Mouse (Mus musculus) stomach, postnatal 0 days (tissue): ENCODE measurements around the gene Fkbp5. TPM values are rescaled to one million over a fixed set of nuclear protein-coding genes. Genes with fewer than 3 reads are reported as not detected.
"Not testable (repeated sequence)": the region's sequence is repeated elsewhere in the genome, so short reads cannot be mapped to it uniquely, and the experiment has no call there.

ENCODE experiments used
- ATAC-seq: fragments of 200-750 bp; cut with Nextera tagmentation; 2 replicates; pipeline ENCODE4 v1.8.0; 2017; ENCODE audit not compliant: low FRiP score, low TSS enrichment
- DNase-seq: peaks from one replicate; pipeline ENCODE4 v3.0.0-alpha.2; 2016; ENCODE audit warnings: low spot score
- H3K27ac ChIP-seq: fragments of 300-500 bp; sonication (generic); replicated peaks from 2 replicates; pipeline ENCODE4 v1.5.1; 2014; ENCODE audit warnings: mild to moderate bottlenecking, control low read depth
- H3K27me3 ChIP-seq: fragments of 300-500 bp; sonication (generic); 2 replicates; pipeline ENCODE4 v1.6.1; 2014; ENCODE audit warnings: low read length; ENCODE audit not compliant: control insufficient read depth, insufficient read depth
- H3K36me3 ChIP-seq: fragments of 300-500 bp; sonication (generic); 2 replicates; pipeline ENCODE4 v1.6.1; 2014; ENCODE audit warnings: low read length, mixed read lengths; ENCODE audit not compliant: control insufficient read depth, insufficient read depth
- H3K4me1 ChIP-seq: fragments of 300-500 bp; sonication (generic); replicated peaks from 2 replicates; pipeline ENCODE4 v1.6.1; 2014; ENCODE audit warnings: antibody characterized with exemption; ENCODE audit not compliant: control insufficient read depth, insufficient read depth
- H3K4me2 ChIP-seq: fragments of 300-500 bp; sonication (generic); replicated peaks from 2 replicates; pipeline ENCODE4 v1.6.1; 2014; ENCODE audit warnings: low read depth, mild to moderate bottlenecking, control low read depth, moderate library complexity
- H3K4me3 ChIP-seq: fragments of 300-500 bp; sonication (generic); 2 replicates; pipeline ENCODE4 v1.5.1; 2014; ENCODE audit warnings: low read depth, low read length, control low read depth
- H3K9ac ChIP-seq: fragments of 300-500 bp; sonication (generic); 2 replicates; pipeline ENCODE4 v1.6.1; 2014; ENCODE audit warnings: mild to moderate bottlenecking, low read length, control low read depth, mixed read lengths
- H3K9me3 ChIP-seq: fragments of 300-500 bp; sonication (generic); 2 replicates; pipeline ENCODE4 v1.6.1; 2016; ENCODE audit warnings: low read length; ENCODE audit not compliant: control insufficient read depth
- CTCF ChIP-seq: IDR thresholded peaks from 2 replicates; pipeline ENCODE4 v1.5.1; 2016; ENCODE audit warnings: antibody characterized with exemption, low read depth, mild to moderate bottlenecking, moderate library complexity
- EP300 ChIP-seq: optimal IDR thresholded peaks from 2 replicates; pipeline ENCODE3; 2016; ENCODE audit warnings: antibody characterized with exemption
- WGBS: fragments of 180-500 bp; shearing (Covaris S2); extraction: QIAGEN DNeasy Blood & Tissue Kit; methylation state at CpG from one replicate; pipeline ENCODE4 v1.1.7; 2014; 5-methylcytosine and 5-hydroxymethylcytosine counted together
- polyA plus RNA-seq: library from polyadenylated mRNA; unstranded; fragments of >200 nt; fragmentation: Nextera tagmentation; extraction: Ambion mirVana; gene quantifications from 2 replicates; pipeline ENCODE4 v1.2.1, GENCODE M21; 2015

The Fkbp5 gene
- polyA plus RNA-seq, 1 experiment from 2014 or later = 11.8 TPM

DNA sequence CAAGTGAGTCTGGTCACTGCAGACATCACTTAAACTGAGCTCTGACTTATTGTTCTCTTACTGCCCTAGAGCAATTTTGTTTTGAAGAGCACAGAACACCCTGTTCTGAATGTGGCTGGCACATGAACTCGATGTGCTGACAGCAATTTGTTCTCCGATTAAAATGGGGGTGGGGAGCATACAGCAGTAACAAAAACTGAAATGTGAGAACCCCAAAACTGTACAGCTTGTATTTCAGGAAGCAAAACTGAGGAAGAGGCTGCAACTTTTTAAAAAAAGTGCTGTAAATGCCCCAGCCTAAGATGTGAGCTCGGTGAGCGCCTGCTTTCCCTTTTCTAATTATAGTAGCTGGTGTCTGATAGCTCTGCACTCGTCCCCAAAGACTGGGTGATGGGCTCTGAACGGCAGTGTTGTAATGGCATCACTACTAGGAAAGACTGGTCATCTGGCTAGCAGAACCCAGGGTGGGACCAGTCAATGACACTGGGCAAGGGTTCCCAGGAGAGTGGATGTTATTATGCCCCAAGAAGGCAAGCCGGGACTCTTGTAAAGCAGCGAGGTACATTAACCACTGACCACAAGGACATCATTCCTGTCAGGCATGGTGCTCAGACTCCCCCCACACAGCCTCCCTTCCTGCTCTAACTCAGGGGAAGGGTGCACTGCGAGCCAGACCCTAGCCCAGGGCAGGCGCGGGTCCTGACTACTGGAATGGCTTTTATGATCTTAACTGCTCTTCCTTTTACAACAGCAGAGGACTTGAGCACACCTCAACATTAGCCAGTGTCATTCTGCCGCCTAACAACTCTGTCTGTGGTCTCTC lies 96.9 kb downstream of the Fkbp5 start:
- ATAC-seq = peak; percentile 76
- Histone ChIP-seq H3K36me3 (0 out of 2 replicates have a peak, but pooled peaks cover 2% of the 10 kb centered on the region), H3K9ac (0 out of 2 replicates have a peak overlapping the region, but pooled peaks have one; percentile 27), H3K27me3 (no peaks in the 10 kb centered on the region), H3K4me3 (no peak overlapping the region), H3K4me1 (peaks cover 12% of the 10 kb centered on the region; the same call in 1 of the 2 replicates), H3K9me3 (no peaks in the 10 kb centered on the region), H3K27ac (peak overlapping the region; percentile 96), H3K4me2 (peak overlapping the region; percentile 14; the same call in 1 of the 2 replicates)
- DNase-seq = no peak
- no peak for TF ChIP-seq CTCF
- TF ChIP-seq EP300 = peak; percentile 95
- WGBS = 34% methylated on average over 12 of the region's 12 CpGs

DNA sequence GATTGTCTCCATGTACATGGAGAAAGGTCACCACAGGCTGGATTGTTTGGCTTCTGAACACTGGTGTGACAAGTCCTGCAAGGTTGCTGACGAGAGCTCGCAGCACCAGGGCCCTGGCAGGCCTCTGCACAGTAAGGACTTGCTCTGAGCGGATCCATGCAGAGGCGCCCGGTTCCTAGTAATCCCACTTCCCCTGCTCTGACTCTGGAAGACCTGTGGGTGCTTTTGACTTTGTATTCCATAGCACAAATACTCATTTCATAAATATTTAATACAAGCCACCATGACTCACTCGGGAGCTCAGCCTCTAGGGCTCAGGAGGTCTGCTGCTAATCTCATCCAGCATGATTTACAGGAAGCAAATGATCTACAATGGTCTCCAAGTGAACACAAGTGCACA lies 97.7 kb downstream of the Fkbp5 start:
- Histone ChIP-seq H3K4me3 (no peak overlapping the region), H3K27me3 (no peaks in the 10 kb centered on the region), H3K36me3 (0 out of 2 replicates have a peak, but pooled peaks cover 2% of the 10 kb centered on the region), H3K27ac (peak overlapping the region; percentile 96), H3K4me1 (peaks cover 12% of the 10 kb centered on the region; the same call in 1 of the 2 replicates), H3K9me3 (no peaks in the 10 kb centered on the region), H3K9ac (peak overlapping the region; percentile 13; the same call in 1 of the 2 replicates), H3K4me2 (no peak overlapping the region)
- no peak for TF ChIP-seq EP300
- no peak for TF ChIP-seq CTCF
- DNase-seq (peak; percentile 52), ATAC-seq (peak; percentile 81)
- WGBS = 30% methylated on average over 6 of the region's 6 CpGs

DNA sequence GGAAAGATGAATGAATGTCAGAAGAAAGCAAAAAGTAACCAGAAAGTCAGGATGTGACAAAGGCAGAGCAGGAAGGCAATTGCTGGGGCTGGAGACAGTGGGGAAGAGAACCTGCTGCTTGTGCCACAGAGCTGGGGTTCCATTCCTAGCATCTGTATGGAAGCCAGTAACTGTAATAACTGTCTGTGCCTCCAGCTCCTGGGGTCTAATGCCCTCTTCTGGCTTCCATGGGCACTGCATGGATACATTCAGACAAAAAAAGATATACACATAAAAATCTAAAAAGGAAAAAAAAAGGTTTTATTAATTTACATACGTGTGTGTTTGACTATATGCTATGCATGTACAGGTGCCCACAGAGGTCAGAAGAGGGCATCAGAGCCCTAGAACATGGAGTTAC lies 98.4 kb downstream of the Fkbp5 start:
- H3K9me3 ChIP-seq = no peaks in the 10 kb centered on the region
- TF ChIP-seq EP300 (no peak), CTCF (peak; percentile 77)
- 83% methylated on average over 1 of the region's 1 CpGs for WGBS
- ATAC-seq = no peak
- no peak for DNase-seq
- peaks cover 12% of the 10 kb centered on the region; the same call in 1 of the 2 replicates for H3K4me1 ChIP-seq
- 0 out of 2 replicates have a peak, but pooled peaks cover 2% of the 10 kb centered on the region for H3K36me3 ChIP-seq
- H3K9ac ChIP-seq = no peak overlapping the region
- H3K4me2 ChIP-seq = no peak overlapping the region
- no peaks in the 10 kb centered on the region for H3K27me3 ChIP-seq
- no peak overlapping the region for H3K4me3 ChIP-seq
- peak overlapping the region; percentile 96 for H3K27ac ChIP-seq

DNA sequence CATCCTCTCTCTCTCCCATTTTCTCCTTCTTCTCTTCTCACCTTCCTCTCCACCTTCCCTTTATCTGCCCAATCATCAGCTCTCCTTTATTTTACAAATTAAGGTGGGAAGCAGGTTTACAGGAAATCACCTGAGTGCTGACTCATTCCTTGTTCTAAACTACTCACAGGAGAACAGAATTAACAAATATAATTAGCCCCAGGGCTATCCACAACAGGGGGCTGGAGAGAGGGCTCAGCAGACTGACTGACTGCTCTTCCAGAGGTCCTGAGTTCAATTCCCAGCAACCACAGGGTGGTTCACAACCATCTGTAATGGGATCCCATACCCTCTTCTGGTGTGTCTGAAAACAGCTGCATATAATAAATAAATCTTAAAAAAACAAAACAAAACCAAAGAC lies 98.8 kb downstream of the Fkbp5 start:
- not testable (repeated sequence) for H3K9me3 ChIP-seq, H3K27ac ChIP-seq, ATAC-seq, DNase-seq, H3K27me3 ChIP-seq, H3K36me3 ChIP-seq, H3K9ac ChIP-seq, H3K4me3 ChIP-seq, H3K4me2 ChIP-seq
- H3K4me1 ChIP-seq = peaks cover 12% of the 10 kb centered on the region; the same call in 1 of the 2 replicates

DNA sequence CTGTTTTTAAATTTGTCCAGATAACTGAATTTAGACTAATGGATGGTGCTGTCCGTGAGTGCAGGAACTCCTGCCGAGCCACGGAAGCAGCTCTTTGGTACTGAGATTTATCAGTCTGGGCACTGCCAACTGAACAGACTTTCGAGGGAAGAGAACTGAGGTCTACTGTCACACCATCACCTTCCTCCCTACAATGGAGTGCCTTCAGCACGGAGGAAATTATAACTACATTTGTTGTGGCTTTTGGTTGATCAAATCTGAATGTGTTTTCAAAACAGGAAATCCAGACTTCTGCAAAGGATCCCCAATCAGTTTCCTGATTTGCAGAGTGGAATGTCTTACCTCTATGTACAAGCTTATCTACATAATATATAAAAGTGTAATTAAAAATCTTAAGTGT lies 99.6 kb downstream of the Fkbp5 start:
- TF ChIP-seq EP300 (no peak), CTCF (no peak)
- no peak for DNase-seq
- Histone ChIP-seq H3K4me1 (peaks cover 12% of the 10 kb centered on the region; the same call in 1 of the 2 replicates), H3K4me2 (no peak overlapping the region), H3K4me3 (no peak overlapping the region), H3K36me3 (0 out of 2 replicates have a peak, but pooled peaks cover 2% of the 10 kb centered on the region), H3K27me3 (no peaks in the 10 kb centered on the region), H3K27ac (no peak overlapping the region), H3K9me3 (no peaks in the 10 kb centered on the region), H3K9ac (no peak overlapping the region)
- 84% methylated on average over 5 of the region's 5 CpGs for WGBS
- ATAC-seq = no peak

GRCm38 (mm10) chr17:28415271-28415670 lies 102.1 kb downstream of the Fkbp5 start:
- WGBS = 42% methylated on average over 5 of the region's 5 CpGs
- Histone ChIP-seq H3K27me3 (no peaks in the 10 kb centered on the region), H3K9me3 (no peaks in the 10 kb centered on the region), H3K4me2 (no peak overlapping the region), H3K36me3 (0 out of 2 replicates have a peak, but pooled peaks cover 2% of the 10 kb centered on the region), H3K9ac (no peak overlapping the region), H3K4me3 (no peak overlapping the region), H3K27ac (peak overlapping the region; percentile 61), H3K4me1 (peaks cover 3% of the 10 kb centered on the region; the same call in 1 of the 2 replicates)
- TF ChIP-seq CTCF (no peak), EP300 (peak; percentile 56)
- ATAC-seq = no peak; the same call in 1 of the 2 replicates
- DNase-seq = no peak
